Mouse (Mus musculus): ENCODE results near the gene Bmf.

The Bmf gene

DNA sequence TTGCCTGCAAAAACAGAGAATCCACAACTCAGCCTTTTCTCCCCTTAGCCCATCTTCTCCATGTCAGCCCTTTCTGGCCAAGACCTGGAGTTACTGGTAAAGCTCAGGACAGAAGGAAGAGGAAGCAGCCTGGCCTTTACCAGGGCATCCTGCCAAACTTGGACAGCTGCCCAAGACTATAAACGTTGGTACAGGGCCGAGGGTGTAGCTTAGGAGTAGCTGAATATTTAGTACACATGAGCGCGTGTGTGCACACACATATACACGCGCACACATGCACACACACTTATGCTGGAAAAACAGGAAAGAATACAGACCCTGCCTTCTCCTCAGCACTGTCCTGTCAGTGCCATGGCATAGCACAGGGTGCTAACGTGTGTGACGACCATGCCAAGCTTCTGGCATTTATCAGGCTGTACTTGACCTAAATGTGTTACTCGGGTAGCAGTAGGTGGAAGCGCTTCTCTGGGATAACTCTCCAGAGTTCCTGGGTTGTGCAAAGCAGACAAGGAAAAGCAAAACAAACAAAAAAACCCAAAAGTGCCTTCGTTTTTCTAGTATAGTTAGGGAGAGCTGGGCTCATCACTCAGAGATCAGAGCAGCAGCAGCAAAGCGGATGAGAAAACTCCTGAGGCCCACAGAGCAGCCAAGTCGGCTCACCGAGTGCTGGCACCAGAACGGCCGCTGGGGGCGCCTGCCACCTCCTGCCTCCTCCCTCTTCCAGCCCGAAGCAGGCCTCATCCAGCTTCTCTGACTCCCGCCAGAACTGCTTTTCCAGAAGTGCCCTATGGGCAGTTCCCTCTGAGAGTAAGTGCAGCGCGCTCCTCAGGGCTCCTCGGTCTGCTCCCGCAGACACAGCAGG, 4.0 kb downstream of the Bmf start:
- DNase-seq (ENCODE audit: low read depth), result peak; percentile 21

DNA sequence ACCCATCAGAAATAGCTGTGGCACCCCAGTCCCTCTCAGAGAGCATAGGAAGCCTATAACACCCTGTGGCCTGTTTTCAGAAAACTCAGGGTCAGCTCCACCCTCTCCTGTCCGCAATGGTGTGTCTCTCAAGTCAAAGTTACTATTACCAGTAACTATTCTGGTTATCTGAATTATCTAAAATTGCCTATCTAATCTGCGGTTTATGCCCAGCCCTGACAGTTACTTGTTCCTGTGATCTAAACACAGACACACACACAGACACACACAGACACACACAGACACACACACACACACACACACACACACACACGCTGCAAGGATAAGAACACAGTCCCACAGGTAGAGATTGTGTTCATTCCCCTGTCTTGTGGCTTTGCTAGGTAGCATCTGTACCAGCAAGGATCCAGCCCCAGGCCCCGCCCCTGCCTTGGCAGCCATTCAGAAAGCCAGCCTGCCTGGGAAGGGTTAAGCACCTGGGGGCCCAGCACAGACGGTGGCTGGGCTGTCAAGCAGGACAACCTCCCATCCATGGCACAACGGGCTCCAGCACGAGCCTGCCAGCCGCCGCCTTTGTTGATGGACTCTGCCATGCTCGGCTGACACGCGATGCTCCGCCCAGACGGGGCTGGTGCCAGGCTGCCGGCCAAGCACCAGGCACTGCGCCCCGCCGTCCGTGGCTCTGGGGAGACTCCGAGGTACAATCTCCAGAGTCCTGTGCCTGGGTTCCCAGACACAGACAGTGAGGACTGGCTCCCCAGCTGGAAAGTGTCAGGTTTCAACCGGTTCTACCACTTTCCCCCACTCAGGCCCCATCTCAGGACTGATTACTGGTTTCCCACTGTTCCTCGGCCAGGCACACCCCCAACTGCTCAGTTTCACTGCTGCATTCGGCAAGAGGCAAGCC, 5.3 kb downstream of the Bmf start:
- DNase-seq (ENCODE audit: low read depth), result no peak

DNA sequence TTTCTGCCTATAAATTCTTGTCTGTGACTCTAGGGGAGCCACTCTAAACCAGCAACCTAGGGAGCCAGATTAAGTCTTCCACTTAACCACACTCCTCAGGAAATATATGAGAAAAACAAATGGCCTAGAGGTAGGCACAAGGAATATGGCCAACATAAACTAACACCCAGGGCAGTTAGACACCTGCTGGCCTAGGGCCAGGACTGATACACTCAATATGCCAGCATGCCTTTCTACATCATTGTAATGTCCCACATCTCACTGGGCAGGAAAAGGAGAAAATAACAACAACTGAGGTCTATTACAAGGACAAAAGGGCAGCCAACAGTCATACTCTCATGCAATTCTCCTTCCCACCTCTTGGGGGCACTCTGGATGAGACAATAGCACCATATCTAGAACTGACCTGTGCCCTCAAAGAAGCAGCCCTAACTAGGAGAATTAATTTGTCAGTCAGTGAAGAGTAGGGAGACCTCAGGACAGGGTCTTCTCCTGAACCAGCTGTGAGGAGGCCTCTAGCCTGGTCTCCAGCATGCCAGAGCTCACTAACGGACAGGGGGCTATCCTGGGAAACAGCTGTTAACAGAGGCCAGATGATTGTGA, 6.4 kb downstream of the Bmf start:
- DNase-seq (ENCODE audit: low read depth), result no peak

DNA sequence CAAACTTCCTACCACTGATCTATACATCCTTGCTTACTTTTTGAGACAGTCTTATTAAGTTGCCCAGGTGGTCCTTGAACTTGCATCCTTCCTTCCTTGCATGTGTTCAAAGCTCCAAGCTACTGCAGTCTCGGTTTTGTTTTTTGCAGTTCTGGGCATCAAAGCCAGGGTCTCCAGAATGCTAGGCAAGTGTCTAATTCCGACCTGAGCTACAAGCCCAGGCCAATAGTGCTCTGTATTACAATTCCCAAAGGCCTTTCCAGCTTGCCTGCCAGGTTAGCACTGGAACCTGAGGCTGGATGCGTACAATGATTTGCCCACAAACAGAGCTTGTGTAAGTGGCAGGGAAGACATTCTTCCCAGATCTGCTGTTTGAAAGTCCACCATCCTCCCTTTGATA, 7.8 kb downstream of the Bmf start:
- no peak for DNase-seq (ENCODE audit: low read depth)

DNA sequence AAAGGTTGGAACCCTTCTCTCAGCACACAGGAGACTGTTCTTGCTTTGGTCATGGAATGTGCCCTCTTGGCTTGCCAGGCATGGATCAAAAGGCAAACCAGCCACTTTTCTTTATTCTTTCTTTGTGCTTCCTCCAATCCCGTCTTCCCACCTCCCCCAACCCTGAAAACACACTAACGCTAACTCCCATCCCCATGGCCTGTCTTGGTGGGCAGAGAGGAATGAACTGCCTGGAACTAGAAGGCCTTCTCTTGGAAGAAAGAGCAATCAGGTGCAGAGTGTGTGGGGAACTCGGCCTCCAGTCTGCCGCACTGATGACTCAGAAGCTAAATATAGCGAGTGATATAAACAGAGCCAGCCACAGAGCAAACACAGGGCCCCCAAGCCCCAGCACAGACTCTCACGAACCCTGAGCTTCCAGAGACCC, 8.8 kb downstream of the Bmf start:
- DNase-seq (ENCODE audit: low read depth), result no peak

GRCm38 (mm10) chr2:118539881-118540516, 9.5 kb downstream of the Bmf start:
- no peak for DNase-seq (ENCODE audit: low read depth)

DNA sequence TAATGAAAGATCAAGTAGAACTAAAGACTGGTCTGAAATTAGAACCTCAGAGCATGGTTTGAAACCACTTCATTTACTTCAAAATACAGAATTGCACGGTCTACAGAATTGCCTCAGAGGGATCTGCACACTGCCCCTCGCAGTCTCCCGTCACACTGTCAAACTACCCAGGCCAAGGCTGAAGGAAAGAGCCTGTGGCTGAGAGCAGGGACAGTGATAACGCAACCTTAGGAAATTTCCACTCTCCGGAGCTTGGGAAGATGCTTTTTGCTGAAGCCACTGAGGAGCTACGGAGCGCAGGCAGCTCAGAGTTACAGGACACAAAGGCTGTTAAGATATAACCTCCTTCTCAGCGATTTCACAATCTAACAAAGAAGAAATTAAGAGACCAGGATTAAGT, 10.4 kb downstream of the Bmf start:
- DNase-seq (ENCODE audit: low read depth), result no peak

GRCm38 (mm10) chr2:118537226-118537625, 12.3 kb downstream of the Bmf start:
- no peak for DNase-seq (ENCODE audit: low read depth)

DNA sequence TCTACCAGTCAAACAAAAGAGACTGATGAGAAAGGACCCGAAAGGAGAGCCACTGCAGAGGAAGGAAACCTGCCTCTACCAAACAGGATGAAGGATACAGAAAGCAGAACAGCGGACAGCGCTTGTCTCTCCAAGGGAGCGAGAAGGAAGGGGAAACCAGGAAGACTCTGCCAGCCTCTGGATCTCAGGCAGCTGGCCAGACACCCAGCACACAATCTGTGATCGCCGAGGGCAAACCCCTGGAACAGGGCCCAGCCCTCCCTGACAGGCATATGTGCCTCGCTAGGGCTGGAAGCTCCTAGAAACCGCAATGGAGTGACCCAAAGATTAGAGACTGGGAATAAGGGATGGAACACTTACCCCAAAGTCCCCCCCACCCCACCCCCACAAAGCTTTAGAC, 12.9 kb downstream of the Bmf start:
- no peak for DNase-seq (ENCODE audit: low read depth)

DNA sequence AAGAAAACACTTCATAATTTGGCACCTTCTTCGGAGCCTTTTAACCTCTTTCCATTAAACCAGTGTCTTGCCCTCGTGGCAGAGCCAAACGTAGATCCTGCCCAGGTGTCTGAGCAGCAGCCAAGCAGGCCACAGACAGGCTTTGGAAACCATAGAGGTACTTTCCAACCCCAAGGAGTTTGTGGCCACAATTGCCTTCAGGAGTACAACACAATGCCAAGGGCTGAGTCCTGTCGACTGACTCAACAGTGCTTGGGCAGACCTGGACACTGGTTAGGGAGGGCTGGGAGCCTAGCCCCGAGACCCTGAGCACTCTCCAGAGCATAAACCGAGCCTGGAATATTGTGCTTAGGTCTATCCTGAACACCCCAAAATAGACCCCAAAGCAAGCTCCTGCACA, 13.4 kb downstream of the Bmf start:
- DNase-seq (ENCODE audit: low read depth), result no peak

DNA sequence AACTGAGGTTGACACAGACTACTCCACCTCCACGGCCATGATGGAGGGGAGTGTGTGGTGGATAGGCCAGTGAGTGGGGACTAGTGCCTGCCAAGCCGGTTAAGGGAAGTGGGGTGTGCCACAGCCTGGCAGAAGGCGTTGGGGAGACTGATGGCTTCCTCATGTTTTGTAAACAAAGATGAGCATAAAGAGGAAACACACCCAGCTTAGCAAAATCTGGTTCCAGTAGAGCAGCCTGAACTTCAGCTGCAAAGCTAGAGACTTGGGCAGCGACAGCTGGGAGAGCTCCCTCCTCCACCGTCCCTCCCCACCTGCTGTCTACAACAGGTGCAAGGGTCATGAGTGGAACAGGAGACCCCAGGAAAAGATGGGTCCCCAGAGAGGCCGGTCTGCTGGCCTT, 15.5 kb downstream of the Bmf start:
- DNase-seq (ENCODE audit: low read depth), result no peak

GRCm38 (mm10) chr2:118532855-118533675, 16.4 kb downstream of the Bmf start:
- DNase-seq (ENCODE audit: low read depth), result no peak

DNA sequence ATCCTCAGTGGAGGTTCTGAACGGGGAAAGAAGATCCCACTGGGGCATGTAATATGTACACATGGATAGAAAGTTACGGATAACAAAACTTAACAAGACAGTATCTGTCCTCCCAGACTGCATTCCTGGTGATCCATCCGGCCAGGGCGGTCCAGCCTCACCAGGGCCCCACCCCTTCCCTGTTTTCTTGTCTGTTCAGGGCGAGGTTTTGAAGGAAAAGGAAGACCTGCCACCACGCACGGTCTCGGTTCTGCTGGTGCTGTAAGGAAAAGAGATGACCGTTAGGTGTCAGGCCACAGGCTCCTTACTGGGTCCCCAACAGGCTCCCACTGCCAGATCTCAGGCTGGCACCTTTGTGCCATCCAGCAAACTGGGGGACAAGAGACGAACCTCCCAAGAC, 17.1 kb downstream of the Bmf start:
- no peak for DNase-seq (ENCODE audit: low read depth)

GRCm38 (mm10) chr2:118529466-118530181, 19.9 kb downstream of the Bmf start:
- no peak for DNase-seq (ENCODE audit: low read depth)

GRCm38 (mm10) chr2:118526545-118526944, 22.9 kb downstream of the Bmf start:
- DNase-seq (ENCODE audit: low read depth), result no peak

DNA sequence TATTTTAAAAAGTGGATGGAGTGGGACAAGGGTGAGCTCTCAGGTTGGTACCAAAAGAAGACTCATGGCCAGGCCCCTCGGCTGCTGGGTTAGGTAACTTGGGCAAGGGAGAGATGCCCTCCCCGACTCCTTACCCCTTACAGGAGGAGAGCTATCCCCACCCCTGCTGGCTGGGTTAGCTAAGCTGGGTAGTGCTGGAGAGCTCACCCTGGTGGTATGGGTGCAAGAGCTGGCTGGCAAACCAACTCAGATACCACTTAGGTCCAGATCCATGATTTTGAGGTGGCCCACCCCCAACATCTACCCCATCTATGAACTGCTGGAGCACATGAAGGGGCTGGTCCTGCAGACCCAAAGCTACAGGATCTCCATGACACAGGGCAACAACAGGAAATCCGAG, 24.7 kb downstream of the Bmf start:
- no peak for DNase-seq (ENCODE audit: low read depth)

DNA sequence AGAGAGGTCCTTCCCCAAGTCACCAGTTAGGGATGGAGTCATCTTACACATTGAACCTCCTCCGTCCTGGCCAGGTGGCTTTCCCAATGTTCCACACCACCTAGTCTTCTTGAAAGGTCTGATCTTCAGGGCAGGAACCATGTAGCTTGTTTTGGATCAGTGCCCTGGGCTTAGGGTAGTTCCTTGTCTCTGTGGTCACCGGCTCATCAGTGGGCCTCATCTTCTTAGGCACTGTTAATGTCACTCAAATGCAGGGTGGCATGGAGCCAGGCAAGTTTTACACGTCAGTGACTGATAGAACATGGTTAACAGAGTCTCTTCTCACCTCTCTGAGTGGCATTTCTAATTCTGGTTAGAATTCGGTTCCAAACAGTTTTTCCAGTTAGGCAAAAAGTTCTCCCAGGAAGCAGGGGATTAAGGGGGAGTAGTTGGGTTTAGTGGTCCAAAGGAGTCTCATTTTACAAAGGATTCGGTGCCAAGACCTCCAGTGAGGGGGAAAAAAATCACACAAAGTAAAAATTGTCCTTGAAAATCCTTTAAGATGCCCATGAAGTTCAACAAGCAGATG, 26.2 kb downstream of the Bmf start:
- DNase-seq (ENCODE audit: low read depth), result no peak

- no peak for DNase-seq (ENCODE audit: low read depth)
Observed at GRCm38 (mm10) chr2:118522265-118522664, 27.2 kb downstream of the Bmf start.

DNA sequence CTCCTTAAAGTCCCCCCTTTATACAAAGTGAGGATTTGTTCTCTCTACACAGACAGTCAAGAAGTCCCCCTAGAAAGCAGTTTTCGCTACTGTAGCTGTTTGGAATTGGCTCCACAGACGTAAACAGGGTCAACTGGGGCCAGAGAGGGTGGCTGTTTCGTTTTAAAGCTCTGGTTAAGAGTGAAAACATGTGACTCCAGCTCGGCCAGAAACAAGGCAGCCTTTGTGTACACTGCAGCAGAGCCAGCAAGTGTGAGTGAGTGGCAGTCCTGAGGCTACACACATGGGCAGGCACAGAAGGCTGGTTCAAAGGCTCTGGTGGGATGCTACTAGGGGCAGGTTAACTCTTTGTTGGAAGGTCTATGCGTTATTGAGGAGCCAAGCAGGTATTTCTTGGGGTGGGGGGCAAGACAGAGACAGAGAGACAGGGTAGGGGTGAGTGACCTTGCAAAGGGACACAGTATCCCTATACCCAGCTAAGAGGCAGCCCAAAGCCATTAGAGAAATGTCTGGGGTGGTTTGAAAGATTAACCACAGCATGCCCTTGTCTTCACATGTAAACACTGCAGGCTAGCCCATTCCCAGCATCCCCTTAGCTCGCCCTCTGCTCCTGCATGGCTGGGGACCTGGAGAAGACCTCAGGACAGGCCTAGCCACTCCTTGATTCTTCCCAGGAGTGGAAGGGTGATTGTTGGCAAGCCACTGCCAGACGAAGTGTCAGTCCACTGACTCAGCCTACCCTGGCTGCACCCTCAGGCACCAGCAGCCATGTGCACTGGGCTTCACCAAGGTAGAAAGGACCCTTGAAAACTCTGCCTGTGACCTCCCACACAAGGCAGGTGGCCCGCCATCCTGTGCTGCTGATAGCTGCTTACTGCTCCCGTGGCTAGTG, 29.2 kb downstream of the Bmf start:
- DNase-seq (ENCODE audit: low read depth), result no peak

Measured in c-Kit-positive CD71-positive TER-119-negative erythroid progenitor cells, embryonic 14.5 days (primary cell).